10 mouse cellular contexts compared by ENCODE assay signal in the genomic region with DNA sequence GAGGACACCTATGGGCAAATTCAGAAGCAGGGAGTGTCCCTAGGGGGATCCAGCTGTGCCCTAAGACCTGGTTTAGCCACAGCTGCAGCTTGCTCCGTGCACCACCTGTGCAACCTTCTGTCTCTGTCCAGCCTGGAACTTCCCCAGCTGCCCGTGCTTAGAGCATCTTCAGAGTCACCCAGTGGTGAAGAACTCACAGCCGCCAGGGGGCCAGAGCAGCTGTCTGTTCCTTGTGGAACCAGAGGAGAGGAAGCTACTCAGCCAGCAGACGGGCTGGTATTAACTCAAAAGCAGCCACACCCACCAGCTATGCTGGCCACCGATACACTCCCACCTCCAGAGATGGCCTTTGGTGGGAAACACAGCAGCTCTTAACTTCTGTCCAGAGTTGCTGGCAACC. TPM values are rescaled to one million over a fixed set of nuclear protein-coding genes. Genes with fewer than 3 reads are reported as not detected.
DNase-seq lines count a peak whose midpoint lies in the region; ATAC-seq lines count a peak whose summit lies in the region.
"Had no signal": no experiment of that assay in that cellular context is flagged by ENCODE, and none has a peak within 500 bp of the region (broad histone marks: within the 10 kb centered on the region; RNA-seq: fewer than 3 reads in every experiment).

No protein-coding gene starts in this region.

- peaks cover 44% of the 10 kb centered on the region for H3K4me1 ChIP-seq in midbrain, embryonic 10.5 days
- H3K4me1 ChIP-seq in midbrain, embryonic 13.5 days (replicated peaks): peaks cover 16% of the 10 kb centered on the region
- H3K4me1 ChIP-seq: stomach, embryonic 15.5 days had no signal

- DNase-seq in gastrocnemius, postnatal 10 days: peak; percentile 20
- DNase-seq in gastrocnemius, adult 18-20 months (ENCODE audit: low spot score): no peak
- no peak for DNase-seq in midbrain, embryonic 10.5 days (ENCODE audit: low spot score)
- DNase-seq in gastrocnemius, postnatal 25 days: peak; percentile 15
- DNase-seq in spleen, postnatal 4 days (ENCODE audit: low spot score in 2 of 2): peak; percentile 28 to 71
- DNase-seq in cerebellum, postnatal 4 days (ENCODE audit: low spot score in 2 of 2): no peak
- no peak for DNase-seq in c-Kit-positive CD71-positive TER-119-positive erythroid progenitor cells, embryonic 14.5 days (ENCODE audit: low spot score)
- DNase-seq: midbrain, embryonic 14.5 days had no signal

- H3K9me3 ChIP-seq in midbrain, embryonic 10.5 days (replicated peaks): no peaks in the 10 kb centered on the region
- no peaks in the 10 kb centered on the region for H3K9me3 ChIP-seq in midbrain, embryonic 13.5 days
- H3K9me3 ChIP-seq: stomach, embryonic 15.5 days had no signal

- no peak overlapping the region for H3K4me2 ChIP-seq in midbrain, embryonic 13.5 days (replicated peaks)
- H3K4me2 ChIP-seq: stomach, embryonic 15.5 days had no signal

- no peak overlapping the region for H3K9ac ChIP-seq in midbrain, embryonic 13.5 days (replicated peaks)
- H3K9ac ChIP-seq: stomach, embryonic 15.5 days had no signal

- H3K27me3 ChIP-seq in midbrain, embryonic 10.5 days (ENCODE audit: low read depth, poor library complexity, severe bottlenecking): peaks cover 52% of the 10 kb centered on the region
- peaks cover 25% of the 10 kb centered on the region for H3K27me3 ChIP-seq in midbrain, embryonic 13.5 days

- H3K36me3 ChIP-seq in midbrain, embryonic 10.5 days: no peaks in the 10 kb centered on the region
- H3K36me3 ChIP-seq in midbrain, embryonic 13.5 days: no peaks in the 10 kb centered on the region
- H3K36me3 ChIP-seq: stomach, embryonic 15.5 days had no signal

- 0 out of 2 replicates have a peak overlapping the region, but pooled peaks have one; percentile 7 for H3K27ac ChIP-seq in midbrain, embryonic 10.5 days (replicated peaks)
- no peak overlapping the region for H3K27ac ChIP-seq in midbrain, embryonic 13.5 days
- H3K27ac ChIP-seq: stomach, embryonic 15.5 days had no signal

- no peak overlapping the region for H3K4me3 ChIP-seq in midbrain, embryonic 10.5 days
- no peak overlapping the region for H3K4me3 ChIP-seq in midbrain, embryonic 13.5 days (replicated peaks)
- H3K4me3 ChIP-seq: stomach, embryonic 15.5 days had no signal

- 43% methylated on average over 5 of the region's 5 CpGs for WGBS in midbrain, embryonic 10.5 days
- WGBS in midbrain, embryonic 13.5 days: 42% methylated on average over 5 of the region's 5 CpGs

- ATAC-seq in midbrain, embryonic 13.5 days: no peak

RNA-seq across cellular contexts. Expression of gene Slc13a3, which starts 2.9 kb away (rescaled TPM):
- total RNA-seq in gastrocnemius, postnatal 10 days (2021): under 1 TPM; 0.38 to 0.52 TPM
- total RNA-seq in gastrocnemius, adult 18-20 months (2021): under 1 TPM in 1 of 2 experiments, not detected in 1; 0.25 TPM
- 0.48 and 1.3 TPM in 2 replicates for polyA plus RNA-seq in midbrain, embryonic 10.5 days (2016; fragmentation: Nextera tagmentation; extraction: Ambion mirVana)
- polyA plus RNA-seq in midbrain, embryonic 13.5 days (2015; fragmentation: Nextera tagmentation; extraction: Ambion mirVana): 3.4 TPM in 2 replicates
- under 1 TPM; 0.11 to 0.18 TPM for total RNA-seq in gastrocnemius, postnatal 25 days (2021)

RNA-seq across cellular contexts. Expression of gene Trp53rka, which starts 23.0 kb away (rescaled TPM):
- 10 to 100 TPM in 1 of 2 experiments, 1 to 10 TPM in 1; 9.2 to 10.7 TPM for total RNA-seq in gastrocnemius, postnatal 10 days (2021)
- 10 to 100 TPM; 10.2 to 10.7 TPM for total RNA-seq in gastrocnemius, adult 18-20 months (2021)
- 53.2 and 56.9 TPM in 2 replicates for polyA plus RNA-seq in midbrain, embryonic 10.5 days (2016; fragmentation: Nextera tagmentation; extraction: Ambion mirVana)
- 44.2 and 47.8 TPM in 2 replicates for polyA plus RNA-seq in midbrain, embryonic 13.5 days (2015; fragmentation: Nextera tagmentation; extraction: Ambion mirVana)
- total RNA-seq in gastrocnemius, postnatal 25 days (2021): 1 to 10 TPM; 8.3 to 9.2 TPM

RNA-seq across cellular contexts. Expression of gene Slc2a10, which starts 33.4 kb away (rescaled TPM):
- total RNA-seq in gastrocnemius, postnatal 10 days (2021): 1 to 10 TPM; 3.4 to 4.9 TPM
- total RNA-seq in gastrocnemius, adult 18-20 months (2021): 1 to 10 TPM in 1 of 2 experiments, under 1 TPM in 1; 0.80 to 1.4 TPM
- polyA plus RNA-seq in midbrain, embryonic 10.5 days (2016; fragmentation: Nextera tagmentation; extraction: Ambion mirVana): 4.0 and 4.4 TPM in 2 replicates
- 2.4 and 2.6 TPM in 2 replicates for polyA plus RNA-seq in midbrain, embryonic 13.5 days (2015; fragmentation: Nextera tagmentation; extraction: Ambion mirVana)
- total RNA-seq in gastrocnemius, postnatal 25 days (2021): 1 to 10 TPM; 1.3 to 1.6 TPM

Comparison
In these comparisons a context has a peak if more than half of its experiments do, and no peak if none do; other contexts are left out.
1. DNase-seq: peak in gastrocnemius, postnatal 10 days (single experiment), gastrocnemius, postnatal 25 days (single experiment) and spleen, postnatal 4 days (2 of 2); none in gastrocnemius, adult 18-20 months (single experiment), midbrain, embryonic 10.5 days (single experiment), cerebellum, postnatal 4 days (0 of 2) and c-Kit-positive CD71-positive TER-119-positive erythroid progenitor cells, embryonic 14.5 days (single experiment).